Mouse (Mus musculus) kidney, adult 11 months (tissue): ENCODE results near the gene Rbbp8nl.
"Not testable (repeated sequence)": the region's sequence is repeated elsewhere in the genome, so short reads cannot be mapped to it uniquely, and the experiment has no call there.

Experiments
- DNase-seq: peaks from one replicate; pipeline ENCODE4 v3.0.0; 2022

The Rbbp8nl gene

DNA sequence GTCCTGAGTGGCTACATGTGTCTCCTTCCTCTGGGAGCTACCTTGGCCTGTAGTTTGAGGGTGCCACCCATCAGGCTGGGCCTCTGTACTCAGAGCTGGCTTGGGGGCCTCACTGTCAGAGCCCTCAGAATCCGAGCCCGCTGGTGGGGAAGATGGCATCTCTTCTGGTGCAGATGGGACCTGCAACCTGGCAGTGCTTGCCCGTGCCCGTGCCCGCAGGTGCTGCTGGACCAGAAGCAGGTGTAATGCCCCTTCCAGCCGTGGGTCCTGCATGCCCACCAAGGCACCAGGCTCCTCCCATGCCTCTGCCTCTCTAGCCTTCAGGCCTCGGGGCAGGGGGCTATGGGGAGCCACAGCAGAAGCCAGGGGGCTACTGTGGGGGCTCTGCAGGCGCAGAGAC, 10.4 kb downstream of the Rbbp8nl start:
- DNase-seq: no peak

DNA sequence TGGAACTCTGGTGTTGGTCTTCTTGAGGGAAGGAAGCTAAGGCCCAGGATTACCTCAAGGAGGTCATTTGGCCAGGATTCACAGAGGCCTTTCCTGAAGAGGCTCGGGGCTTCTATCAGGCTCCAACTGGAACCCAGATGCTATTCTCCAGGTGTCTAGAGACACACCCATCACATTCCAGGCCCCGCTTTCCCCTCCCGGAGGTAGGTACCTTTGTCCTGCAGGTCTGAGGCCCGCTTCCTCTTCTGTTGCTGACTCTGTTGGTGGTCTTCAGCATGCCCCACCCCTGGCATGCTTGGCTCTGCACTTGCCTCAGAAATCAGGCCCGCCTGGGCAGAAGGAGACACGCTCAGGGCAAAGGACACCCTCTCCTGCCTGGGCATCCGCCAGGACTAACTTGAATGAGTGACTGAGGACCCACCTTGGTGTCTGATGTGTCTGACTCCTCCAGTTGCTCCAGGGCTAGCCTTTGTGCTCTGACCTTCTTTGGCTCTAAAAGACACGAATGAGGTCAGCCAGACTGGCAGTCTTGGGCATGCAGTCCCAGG, 11.8 kb downstream of the Rbbp8nl start:
- DNase-seq: peak; percentile 51

DNA sequence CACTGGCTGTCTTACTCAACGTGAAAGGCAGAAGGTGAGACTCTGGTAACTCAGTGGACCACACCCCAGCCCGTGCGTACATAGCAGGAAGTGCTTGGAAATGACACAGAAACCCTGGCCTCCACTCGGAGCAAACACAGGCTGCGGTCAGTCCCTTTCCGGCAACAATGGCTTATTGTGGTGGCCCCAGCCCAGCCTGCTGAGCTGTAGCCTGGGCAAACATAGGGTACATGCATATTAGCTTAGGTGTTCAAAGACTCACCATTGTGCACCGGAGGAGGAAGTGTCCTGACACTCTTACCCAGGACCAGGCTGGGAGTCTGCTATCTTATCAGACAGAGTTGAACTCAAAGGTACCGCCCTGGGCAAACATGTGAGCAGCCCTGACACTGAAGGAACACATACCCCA, 12.8 kb downstream of the Rbbp8nl start:
- no peak for DNase-seq

DNA sequence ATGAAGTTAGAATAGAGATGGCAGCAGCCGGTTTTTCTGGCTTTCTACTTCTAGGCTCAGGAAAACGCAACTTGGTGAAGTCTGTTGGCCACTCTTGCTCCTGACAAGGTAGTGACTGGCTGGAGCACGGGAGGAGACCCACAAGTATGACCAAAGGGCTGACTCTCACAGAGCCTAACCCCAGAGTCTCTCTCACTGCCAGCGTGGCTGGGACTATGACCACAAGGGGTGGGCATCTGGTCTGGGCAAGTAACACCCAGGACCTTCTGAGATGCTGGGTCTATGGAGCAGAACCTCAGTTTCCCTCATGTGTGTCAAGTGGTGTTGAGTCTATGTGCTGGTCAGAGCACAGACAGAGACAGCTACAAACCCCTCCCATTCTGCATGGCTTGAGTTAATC, 13.3 kb downstream of the Rbbp8nl start:
- no peak for DNase-seq

DNA sequence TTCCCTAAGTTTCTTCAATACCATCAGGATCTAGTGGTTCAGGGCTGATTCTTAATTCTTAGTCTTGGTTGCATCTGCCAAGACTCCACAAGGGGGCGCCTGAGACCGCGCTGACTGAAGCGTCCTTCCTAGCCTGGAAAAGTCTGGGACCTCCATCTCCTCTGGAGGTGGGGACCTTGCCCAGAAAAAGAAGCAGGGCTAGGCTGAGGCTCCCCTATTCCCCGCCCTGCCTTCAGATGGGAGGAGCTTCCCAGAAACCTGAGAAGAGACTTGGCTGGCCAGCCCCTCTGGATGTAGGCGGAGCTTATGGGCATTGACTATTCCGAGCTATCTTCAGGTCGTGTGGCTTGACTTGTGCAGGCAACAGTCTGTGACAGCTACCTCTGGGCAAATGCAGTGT, 13.8 kb downstream of the Rbbp8nl start:
- DNase-seq: peak; percentile 88

DNA sequence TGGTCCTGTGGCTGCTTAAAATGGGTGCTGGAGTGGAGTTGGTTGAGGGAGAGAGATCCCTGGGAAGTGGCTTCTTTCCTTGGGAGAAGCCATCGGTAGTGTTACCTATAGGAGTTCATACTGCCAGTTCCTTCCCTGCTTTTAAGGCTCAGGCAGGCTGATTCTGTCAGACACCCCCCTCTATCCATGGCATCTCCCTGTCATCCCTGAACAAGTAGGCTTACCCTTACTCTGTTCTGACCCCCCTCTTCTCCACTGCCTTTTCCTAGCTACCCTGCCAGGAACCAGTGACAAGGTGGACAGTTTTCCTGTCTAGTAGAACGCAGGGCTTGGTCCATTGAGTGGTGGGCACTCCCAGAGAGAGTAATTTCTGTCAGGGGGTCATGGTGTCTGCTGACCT, 15.2 kb downstream of the Rbbp8nl start:
- no peak for DNase-seq

DNA sequence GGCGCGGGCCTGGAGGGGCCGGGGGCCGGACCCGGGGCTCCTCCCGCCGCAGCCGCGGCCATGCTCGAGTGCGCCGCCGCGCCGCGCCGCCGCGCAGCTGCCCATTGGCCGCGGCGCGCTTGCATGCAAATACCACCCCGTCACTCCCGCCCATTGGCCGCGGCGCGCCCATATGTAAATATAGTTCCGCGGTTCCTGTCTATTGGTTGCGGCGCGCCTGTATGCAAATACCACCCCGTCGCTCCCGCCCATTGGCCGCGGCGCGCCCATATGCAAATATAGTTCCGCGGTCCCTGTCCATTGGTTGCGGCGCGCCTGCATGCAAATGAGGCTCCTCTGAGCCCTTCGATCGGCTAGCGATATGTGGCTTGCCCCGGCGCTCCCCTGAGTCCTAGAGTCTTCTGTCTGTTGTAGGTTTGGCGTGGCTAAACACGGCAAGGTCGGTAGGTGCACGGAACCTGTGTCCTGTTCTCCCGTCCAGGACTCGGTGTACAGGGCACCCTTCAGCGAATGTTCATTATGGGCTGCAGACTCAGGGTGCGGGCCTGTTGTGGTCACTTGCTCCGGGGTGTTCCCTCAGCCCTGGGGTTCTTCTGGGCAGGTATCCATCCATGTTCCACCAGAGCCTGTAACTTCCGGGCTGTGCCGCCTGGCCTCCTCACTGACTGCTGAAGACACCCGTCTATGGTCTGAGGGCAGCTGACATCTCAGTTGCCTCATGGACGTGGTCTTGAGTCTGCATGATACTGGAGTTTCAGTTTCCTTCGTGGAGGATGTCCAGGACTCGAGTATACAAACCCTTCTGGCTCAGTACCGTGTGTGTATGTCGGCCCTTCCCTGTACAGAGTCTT, 16.1 kb downstream of the Rbbp8nl start, which contains the start of gene Cables2:
Gene Cables2, minus strand, starts transcription at position 103 of the 851 bp plus-strand sequence.
- DNase-seq: peak; percentile 98

DNA sequence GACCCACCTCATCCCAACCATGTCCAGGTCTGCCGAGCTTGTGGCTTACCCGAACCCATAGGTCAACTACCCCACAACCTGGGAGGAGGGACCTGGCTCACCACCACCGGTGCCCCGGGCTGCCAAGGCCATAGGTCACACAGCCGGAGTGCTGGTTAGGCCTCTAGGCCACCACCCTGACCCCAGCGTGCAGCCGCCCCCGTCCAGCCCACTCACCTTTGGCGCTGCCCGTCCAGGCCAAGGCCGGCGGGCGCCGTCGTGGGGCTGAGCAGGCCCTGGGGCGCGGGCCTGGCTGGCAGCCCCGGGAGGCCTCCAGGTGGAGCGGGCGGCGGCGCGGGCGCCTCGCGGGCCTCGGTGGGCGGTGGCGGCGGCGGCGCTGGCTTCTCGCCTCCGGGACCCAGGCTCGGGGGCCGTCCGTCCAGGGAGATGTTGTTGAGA, 16.8 kb downstream of the Rbbp8nl start:
- peak; percentile 71 for DNase-seq

DNA sequence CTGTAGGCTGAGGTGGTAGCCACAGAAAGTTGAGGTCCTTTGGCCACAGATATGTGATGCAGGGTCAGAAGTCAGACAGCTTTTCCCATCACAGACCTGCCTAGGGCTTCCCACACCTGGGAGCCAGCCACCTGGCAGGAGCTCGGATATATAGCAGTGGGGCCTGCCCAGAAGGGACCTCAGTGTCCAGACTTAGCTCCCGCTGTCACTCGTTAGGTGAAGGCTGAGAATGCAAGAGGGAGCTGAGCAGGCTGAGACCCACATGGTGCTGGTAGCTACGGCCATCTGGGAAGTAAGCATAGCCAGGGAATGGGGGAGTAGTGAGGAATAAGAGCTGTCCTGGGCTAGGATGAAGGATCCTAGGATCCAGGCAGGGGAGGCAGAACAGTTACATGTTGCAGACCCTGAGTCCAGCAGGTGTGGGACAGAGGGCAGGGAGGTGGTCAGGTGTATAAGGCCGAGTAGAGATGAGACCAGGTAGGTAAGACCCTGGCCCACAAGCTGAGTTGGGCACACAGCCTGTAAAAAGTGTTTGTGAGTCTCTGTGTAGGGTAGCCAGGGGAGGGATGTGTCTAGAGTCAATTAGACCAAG, 17.8 kb downstream of the Rbbp8nl start:
- no peak for DNase-seq

DNA sequence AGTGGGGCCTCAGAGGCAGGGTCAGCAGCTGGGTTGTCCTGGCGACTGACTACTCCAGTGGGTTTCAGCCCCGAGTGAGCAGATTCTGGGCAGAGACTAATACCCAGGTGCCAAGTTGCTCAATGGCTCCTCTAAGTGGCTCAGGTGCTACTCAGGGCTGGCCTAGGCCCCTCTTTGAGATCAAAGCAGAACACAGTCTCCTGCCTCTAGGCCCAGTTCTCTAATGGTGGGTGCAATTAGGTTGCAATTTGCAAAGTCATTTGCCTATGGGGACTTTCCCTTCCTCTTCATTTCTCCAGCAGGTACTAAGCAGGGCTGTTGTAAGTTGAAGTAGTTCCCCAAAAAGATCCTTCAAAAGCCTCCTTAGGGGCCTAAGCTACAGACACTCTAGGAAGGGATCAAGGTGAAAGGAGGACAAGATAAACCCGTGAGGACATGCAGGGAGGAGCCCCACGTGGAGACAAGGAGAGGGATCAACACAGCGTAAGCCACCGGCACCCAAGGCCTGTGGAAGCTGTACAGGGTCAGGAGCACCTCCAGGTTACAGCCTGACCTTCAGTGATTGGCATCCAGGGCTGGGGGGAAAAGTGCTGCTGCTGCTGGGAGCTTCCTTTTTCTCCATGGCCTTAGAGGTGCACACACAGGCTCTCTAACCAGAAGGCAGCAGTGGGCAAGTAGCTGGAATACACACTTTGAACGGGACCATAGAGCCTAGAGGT, 19.0 kb downstream of the Rbbp8nl start:
- no peak for DNase-seq

DNA sequence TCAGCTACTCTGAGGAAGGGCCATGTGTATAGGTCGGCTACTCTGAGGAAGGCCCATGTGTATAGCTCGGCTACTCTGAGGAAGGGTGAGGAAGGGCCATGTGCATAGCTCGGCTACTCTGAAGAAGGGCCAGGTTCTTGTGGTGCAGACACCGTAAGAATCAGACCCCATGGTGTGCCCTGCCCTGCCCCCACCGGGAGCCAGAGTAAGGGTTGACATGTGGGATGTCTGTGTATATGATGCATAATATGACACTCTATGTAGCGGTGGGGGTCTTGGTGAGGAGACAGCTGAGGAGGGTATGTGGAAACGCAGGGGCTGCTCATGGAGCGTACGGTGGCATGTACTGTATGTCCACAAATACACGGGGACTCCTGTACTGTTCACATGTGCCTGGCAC, 20.4 kb downstream of the Rbbp8nl start:
- DNase-seq: no peak

DNA sequence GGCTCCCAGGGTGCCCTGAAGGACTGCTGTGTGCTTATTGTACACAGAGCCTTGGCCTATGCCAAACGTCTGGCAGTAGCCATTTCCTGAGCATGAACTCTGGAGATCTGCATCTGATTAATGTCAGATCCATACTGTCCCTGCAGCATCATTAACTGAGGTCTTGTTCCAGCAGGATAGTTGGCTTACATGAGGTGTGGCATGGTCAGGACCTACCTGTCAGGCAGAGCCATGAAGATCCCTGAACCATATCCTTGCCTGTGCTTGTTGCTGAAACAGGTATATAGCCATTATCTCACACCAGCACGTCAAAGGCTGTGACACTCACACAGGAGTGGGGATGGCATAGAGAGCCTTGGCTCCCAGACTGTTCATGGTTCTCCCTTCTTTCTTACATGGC, 21.7 kb downstream of the Rbbp8nl start:
- DNase-seq: no peak

DNA sequence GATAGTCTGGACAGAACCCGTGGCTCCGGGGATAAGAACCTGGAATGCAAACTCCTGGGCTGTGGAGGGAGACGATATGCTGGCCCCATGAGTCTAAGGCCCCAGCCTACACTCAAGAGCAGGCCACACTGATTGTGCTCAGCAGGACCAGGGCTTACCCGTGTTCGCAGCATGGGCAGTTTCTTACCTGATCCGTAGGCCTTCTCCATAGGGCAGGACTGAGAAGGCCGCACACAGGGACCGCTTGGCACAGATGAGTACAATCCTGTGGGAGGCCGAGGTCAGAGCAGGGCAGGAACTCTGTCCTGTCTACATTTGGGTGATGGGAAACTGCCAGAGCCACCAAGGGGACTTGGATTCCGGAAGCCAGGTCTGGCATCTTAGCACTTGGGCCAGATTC, 26.8 kb downstream of the Rbbp8nl start:
- DNase-seq: no peak

DNA sequence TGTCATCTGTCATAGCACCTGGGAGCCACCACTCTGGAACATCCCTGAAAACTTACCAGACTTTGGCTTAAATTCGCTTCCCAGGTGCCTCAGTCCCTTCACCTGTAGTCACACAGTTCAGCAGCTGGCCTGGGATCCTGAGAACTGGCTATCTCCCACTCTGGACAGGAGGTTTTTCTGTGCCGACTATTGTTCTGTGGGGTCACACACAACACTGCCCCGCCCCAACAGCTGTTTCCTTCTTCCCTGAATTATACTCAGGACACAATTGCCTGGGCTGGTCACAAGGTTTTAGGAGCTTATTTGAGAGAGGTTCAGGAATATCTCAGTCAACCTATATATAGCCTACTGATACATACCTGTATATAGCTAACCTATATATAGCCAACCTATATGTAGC, 27.2 kb downstream of the Rbbp8nl start:
- DNase-seq: peak; percentile 48

DNA sequence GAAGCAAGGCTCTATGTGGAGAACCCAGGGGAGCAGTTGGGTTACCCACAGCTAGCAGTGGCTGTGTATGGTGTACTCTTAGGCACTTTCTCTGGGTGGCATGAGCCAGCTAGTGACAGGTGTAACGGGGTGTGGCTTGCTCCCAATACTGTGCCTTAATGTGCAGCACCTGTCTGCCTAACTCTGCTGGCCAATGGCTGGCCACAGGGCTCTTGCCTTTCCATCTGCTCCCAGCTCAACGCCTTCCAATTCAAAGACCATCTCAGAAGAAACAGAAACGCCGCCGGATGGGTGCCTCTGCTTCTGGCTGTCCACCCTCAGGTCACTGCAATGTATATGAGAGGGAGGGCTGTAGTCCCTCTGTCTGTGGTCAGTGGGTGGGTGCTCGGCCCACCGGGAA, 27.8 kb downstream of the Rbbp8nl start:
- no peak for DNase-seq

DNA sequence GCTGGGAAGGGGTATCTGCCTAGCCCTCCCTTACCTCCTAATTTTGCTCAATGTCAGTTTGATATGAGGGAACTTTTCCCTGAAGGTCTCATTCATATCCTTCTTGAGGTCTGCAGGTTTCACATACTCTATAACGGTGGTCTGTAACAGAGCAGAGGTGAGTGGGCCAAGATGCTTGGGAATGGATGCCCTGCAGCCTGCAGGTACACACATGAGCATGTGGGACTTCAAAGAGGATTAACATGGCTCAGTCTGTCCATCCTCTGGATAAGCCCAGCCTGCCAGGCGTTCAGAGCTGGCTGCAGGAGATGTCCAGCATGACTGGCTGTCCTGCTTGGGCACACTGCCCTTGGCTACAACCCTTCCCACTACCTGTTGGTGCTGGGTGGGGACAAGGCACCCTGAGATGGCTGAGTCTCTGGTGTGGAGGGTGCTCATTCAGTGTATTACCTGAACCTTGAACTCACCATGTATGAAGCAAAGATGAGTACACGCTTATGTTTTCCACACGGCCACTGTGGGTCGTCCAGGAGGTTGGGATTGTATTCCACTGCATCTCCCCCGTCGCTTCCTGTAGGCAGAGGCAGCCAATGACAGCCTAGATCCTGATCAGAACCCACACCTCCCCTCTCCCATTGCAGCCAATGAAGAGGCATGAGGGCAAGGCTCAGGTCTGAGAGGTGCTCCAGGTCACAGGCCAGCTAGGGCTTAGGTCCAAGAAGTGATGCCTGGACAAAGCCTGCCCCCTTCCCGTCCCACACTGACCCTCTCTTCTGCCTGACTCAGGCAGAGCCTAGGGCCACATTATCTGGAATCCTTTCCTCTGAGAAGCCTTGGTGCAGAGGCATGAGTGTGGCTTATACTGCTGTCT, 28.8 kb downstream of the Rbbp8nl start:
- no peak for DNase-seq

DNA sequence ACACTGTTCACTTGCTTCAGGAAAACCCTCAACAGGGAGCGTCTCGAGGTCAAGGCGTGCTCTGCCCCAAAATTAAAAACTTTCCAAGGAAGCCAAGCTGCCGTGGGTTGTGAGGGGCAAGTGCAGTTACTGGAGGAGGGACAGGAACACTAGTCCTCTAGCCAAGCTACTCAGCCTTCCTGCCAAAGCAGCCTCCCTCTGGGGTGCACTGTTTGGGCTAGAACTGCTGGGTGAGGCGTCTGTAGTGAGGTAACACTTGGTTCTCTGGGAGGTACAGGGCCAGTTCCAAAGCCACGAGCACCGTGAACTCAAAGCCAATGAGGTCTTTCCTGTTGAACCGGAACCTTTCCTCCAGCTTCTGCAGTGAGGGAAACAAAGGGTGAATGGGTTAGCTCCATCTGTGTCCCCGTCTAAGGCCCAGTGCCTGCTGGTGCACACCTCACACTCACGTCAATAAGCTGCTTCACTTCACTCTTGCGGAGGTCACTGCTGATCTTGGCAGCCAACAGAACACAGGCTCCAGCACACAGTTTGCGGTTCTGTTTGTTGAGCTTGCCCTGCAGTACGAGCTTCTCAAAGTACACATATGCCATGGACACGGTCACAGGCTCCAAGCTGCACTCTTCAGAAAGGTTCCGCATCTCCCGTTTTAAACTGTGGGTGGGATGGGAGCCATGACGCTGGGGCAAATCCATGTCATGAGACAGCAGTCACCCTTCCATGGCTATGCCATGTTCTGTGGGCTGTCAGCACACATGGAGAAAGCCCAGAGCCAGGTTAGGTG, 29.7 kb downstream of the Rbbp8nl start:
- DNase-seq: not testable (repeated sequence)

DNA sequence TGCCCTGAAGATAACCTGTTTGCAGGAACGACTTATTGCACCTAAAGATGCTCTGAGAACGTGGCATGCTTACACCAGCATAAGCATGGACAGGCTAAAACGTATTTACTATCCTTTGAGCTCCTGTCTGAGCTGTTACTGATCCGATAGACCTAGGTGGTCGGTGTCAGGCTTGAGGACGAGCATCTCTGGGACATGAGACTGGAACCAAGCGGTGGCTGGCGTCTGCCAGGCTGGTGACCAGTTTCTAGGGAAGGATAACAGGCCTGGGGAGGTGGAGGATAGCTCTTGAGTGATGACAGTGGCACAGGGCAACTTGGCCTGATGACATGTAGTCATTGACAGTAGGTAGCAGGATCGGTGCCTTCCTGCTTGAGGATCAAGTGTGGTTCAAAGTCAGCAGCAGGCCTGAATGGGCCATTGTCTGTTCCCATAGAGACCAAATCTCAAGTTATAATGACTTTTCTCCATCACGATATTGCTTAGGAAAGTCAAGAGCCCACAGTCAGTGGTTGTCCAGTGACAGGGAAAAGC, 30.7 kb downstream of the Rbbp8nl start:
- DNase-seq: not testable (repeated sequence)

DNA sequence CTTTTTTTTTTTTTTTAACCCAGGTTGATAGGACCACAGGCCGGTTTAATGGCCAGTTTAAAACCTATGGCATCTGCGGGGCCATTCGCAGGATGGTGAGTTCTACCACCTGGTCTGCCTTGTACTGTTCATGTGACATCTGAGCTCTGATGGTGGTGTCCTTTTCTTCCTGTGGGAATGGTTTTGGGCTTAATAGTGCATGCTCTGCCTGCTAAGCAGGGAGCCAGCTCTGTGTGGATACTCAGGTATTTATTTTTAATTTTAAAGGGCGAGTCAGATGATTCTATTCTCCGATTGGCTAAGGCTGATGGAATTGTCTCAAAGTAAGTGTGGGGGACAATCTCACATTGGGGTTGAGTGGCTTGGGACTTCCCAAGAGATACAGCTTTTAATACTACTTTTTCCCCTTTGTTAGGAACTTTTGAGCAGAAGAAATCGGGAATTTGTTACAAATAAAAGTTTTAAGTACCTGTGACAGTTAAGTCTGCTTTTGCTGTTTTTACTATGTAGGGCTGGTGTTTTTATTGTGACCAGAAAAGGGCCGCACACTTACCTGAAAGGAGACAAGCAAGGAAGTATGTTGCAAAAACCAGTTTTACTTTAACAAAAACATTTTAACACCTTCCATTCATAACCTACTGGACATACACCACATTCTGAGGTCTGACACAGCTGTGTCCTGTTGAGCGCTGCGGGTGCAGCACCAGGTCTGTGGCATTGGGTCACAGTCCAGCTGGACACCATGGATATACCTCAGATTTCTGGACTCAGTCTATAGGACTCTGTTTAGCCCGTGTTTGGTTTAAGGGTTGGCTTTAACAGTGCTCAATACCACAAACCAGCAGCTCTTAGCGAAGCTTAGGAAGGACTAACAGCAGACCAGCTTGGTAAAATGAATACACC, 31.5 kb downstream of the Rbbp8nl start:
- no peak for DNase-seq

DNA sequence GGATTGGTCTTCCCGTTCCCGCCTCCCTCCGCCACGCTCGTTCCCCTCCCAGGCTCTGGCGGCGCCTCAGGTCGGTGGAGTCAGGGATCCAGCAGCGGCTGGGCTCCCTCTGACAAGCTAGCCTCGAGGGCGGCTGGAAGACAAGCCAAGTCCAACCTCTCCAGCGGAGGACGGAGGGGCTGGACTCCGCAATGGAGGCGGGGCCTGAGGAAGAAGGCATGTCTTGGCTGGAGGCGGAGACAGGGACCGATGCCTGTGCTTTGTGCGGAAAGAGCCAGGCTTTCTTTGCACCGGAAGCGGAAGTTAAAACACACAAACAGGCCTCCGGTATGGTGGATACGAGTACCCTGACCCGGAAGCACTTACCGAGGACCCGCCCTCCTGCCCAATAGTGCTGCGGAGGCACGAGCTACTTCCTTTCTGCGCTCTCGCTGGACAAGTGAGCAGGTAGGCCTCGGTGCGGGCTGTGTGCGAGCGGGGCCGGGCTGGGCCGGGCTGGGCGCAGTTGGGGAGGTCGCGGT, 32.6 kb downstream of the Rbbp8nl start, which contains the start of gene Rps21:
Gene Rps21, plus strand, starts transcription at position 377 of the 521 bp plus-strand sequence.
- DNase-seq: peak; percentile 99
